Mouse (Mus musculus): ENCODE results near the gene Olfr1156.

Gene Olfr1156

GRCm38 (mm10) chr2:87953000-87953399 is at the start of gene Olfr1156:
Gene Olfr1156 (minus strand): TSS chr2:87953100.
- DNase-seq = no peak

- no peak for DNase-seq
Measured at GRCm38 (mm10) chr2:87989813-87990212, 36.9 kb upstream of the Olfr1156 start, which contains the start of gene Olfr1158. Gene Olfr1158 (plus strand): TSS chr2:87990113.

GRCm38 (mm10) chr2:87974563-87974962 is 21.7 kb upstream of the Olfr1156 start, which contains the start of gene Olfr74:
Gene Olfr74 (minus strand): TSS chr2:87974663.
- DNase-seq = no peak

GRCm38 (mm10) chr2:87968199-87968598 is 15.3 kb upstream of the Olfr1156 start, which contains the start of gene Olfr1157:
Gene Olfr1157 (minus strand): TSS chr2:87968299.
- no peak for DNase-seq

GRCm38 (mm10) chr2:87945037-87945436 is 7.9 kb downstream of the Olfr1156 start, which contains the start of gene Olfr1155:
Gene Olfr1155 (minus strand): TSS chr2:87945137.
- DNase-seq = no peak

GRCm38 (mm10) chr2:87905066-87905465 is 47.8 kb downstream of the Olfr1156 start, which contains the start of gene Olfr1154:
Gene Olfr1154 (minus strand): TSS chr2:87905166.
- no peak for DNase-seq
